11 mouse cellular contexts compared by ENCODE assay signal in genomic region chr4:133094255-133094654, GRCm38 (mm10). TPM values are rescaled to one million over a fixed set of nuclear protein-coding genes. Genes with fewer than 3 reads are reported as not detected.
DNase-seq lines count a peak whose midpoint lies in the region; ATAC-seq and TF ChIP-seq lines count a peak whose summit lies in the region.
"Had no signal": no experiment of that assay in that cellular context is flagged by ENCODE, and none has a peak within 500 bp of the region (broad histone marks: within the 10 kb centered on the region; RNA-seq: fewer than 3 reads in every experiment).

No protein-coding gene starts in this region.

- H3K4me1 ChIP-seq in heart, embryonic 14.5 days (ENCODE audit: control insufficient read depth in 2 of 2, insufficient read depth in 2 of 2, low read length in 2 of 2) = peaks cover 55 to 65% of the 10 kb centered on the region in 2 experiments
- peaks cover 62% of the 10 kb centered on the region for H3K4me1 ChIP-seq in thymus, adult 2 months (replicated peaks; ENCODE audit: control insufficient read depth, insufficient read depth, low read length)
- peaks cover 60% of the 10 kb centered on the region for H3K4me1 ChIP-seq in intestine, embryonic 15.5 days (replicated peaks)
- peaks cover 61% of the 10 kb centered on the region for H3K4me1 ChIP-seq in stomach, embryonic 16.5 days (ENCODE audit: control insufficient read depth, insufficient read depth, low read length)

- peak overlapping the region; percentile 79 to 91 for H3K27ac ChIP-seq in heart, embryonic 14.5 days (replicated peaks in 1 of 2; ENCODE audit: control insufficient read depth in 1 of 2, insufficient read depth in 1 of 2, low read depth in 2 of 2, low read length in 2 of 2)
- peak overlapping the region; percentile 89 for H3K27ac ChIP-seq in thymus, adult 2 months (ENCODE audit: control insufficient read depth, insufficient read depth, low read length)
- H3K27ac ChIP-seq in intestine, embryonic 15.5 days = peak overlapping the region; percentile 90
- H3K27ac ChIP-seq in stomach, embryonic 16.5 days (ENCODE audit: low read length) = peak overlapping the region; percentile 94; the same call in 1 of the 2 replicates
- H3K27ac ChIP-seq: liver, embryonic 14.5 days had no signal

- no peaks in the 10 kb centered on the region for H3K36me3 ChIP-seq in heart, embryonic 14.5 days (ENCODE audit: control insufficient read depth, insufficient read depth, low read length)
- no peaks in the 10 kb centered on the region for H3K36me3 ChIP-seq in thymus, adult 2 months (ENCODE audit: control insufficient read depth, insufficient read depth, low read length)
- H3K36me3 ChIP-seq in intestine, embryonic 15.5 days = no peaks in the 10 kb centered on the region
- no peaks in the 10 kb centered on the region for H3K36me3 ChIP-seq in stomach, embryonic 16.5 days (ENCODE audit: control insufficient read depth, insufficient read depth, low read length)

- peak overlapping the region; percentile 66; the same call in 1 of the 2 replicates for H3K9ac ChIP-seq in heart, embryonic 14.5 days (ENCODE audit: low read length)
- H3K9ac ChIP-seq in intestine, embryonic 15.5 days = no peak overlapping the region
- no peak overlapping the region for H3K9ac ChIP-seq in stomach, embryonic 16.5 days (ENCODE audit: low read length)
- H3K9ac ChIP-seq: liver, embryonic 14.5 days had no signal

- H3K4me3 ChIP-seq in heart, embryonic 14.5 days (ENCODE audit: control insufficient read depth in 1 of 2, insufficient read depth in 1 of 2, low read depth in 1 of 2, low read length in 2 of 2) = no peak overlapping the region
- H3K4me3 ChIP-seq in thymus, adult 2 months (ENCODE audit: control insufficient read depth, insufficient read depth, low read length) = no peak overlapping the region
- H3K4me3 ChIP-seq in intestine, embryonic 15.5 days (replicated peaks) = no peak overlapping the region
- H3K4me3 ChIP-seq in stomach, embryonic 16.5 days (replicated peaks; ENCODE audit: low read length) = no peak overlapping the region

- no peak overlapping the region for H3K4me2 ChIP-seq in heart, embryonic 14.5 days (ENCODE audit: low read length)
- no peak overlapping the region; the same call in 1 of the 2 replicates for H3K4me2 ChIP-seq in intestine, embryonic 15.5 days (replicated peaks)
- H3K4me2 ChIP-seq in stomach, embryonic 16.5 days (ENCODE audit: low read depth, low read length) = no peak overlapping the region

- TF ChIP-seq POLR2A in thymus, adult 2 months (IDR thresholded peaks at IDR 0.05; ENCODE audit: control insufficient read depth, extremely low read depth, insufficient read depth, low read length, poor library complexity) = no peak

- WGBS in heart, embryonic 14.5 days = 36% methylated on average over 1 of the region's 1 CpGs
- WGBS in thymus, adult 2 months = 43% methylated on average over 1 of the region's 1 CpGs
- WGBS in intestine, embryonic 15.5 days = 60% methylated on average over 1 of the region's 1 CpGs
- WGBS in stomach, embryonic 16.5 days = 50% methylated on average over 1 of the region's 1 CpGs

- DNase-seq in heart, adult 9 months (ENCODE audit: low spot score in 2 of 2) = no peak
- no peak for DNase-seq in thymus, adult 2 months
- no peak for DNase-seq in thymus, postnatal 14 days
- DNase-seq in spleen, postnatal 36 days (ENCODE audit: low spot score in 2 of 2) = no peak
- DNase-seq in urinary bladder, adult 2 months (ENCODE audit: low spot score) = no peak
- DNase-seq: adrenal gland, postnatal 25 days had no signal

- H3K9me3 ChIP-seq in heart, embryonic 14.5 days (ENCODE audit: control insufficient read depth, low read length) = no peaks in the 10 kb centered on the region
- H3K9me3 ChIP-seq in intestine, embryonic 15.5 days = no peaks in the 10 kb centered on the region
- H3K9me3 ChIP-seq in stomach, embryonic 16.5 days (replicated peaks; ENCODE audit: control insufficient read depth, low read length) = no peaks in the 10 kb centered on the region

- no peak for ATAC-seq in heart, embryonic 14.5 days (ENCODE audit: insufficient number of reproducible peaks, insufficient read depth, low FRiP score, low read depth)
- ATAC-seq in intestine, embryonic 15.5 days = no peak
- ATAC-seq in stomach, embryonic 16.5 days (ENCODE audit: insufficient read depth, low FRiP score) = no peak

- H3K27me3 ChIP-seq in heart, embryonic 14.5 days (ENCODE audit: control insufficient read depth, insufficient read depth, low read length) = no peaks in the 10 kb centered on the region
- no peaks in the 10 kb centered on the region for H3K27me3 ChIP-seq in thymus, adult 2 months (ENCODE audit: control insufficient read depth, insufficient read depth, low read length)
- no peaks in the 10 kb centered on the region for H3K27me3 ChIP-seq in intestine, embryonic 15.5 days (replicated peaks)
- H3K27me3 ChIP-seq in stomach, embryonic 16.5 days (ENCODE audit: control insufficient read depth, insufficient read depth, low read length) = no peaks in the 10 kb centered on the region
- H3K27me3 ChIP-seq: CH12.LX had no signal

- no peak for TF ChIP-seq CTCF in thymus, adult 2 months (IDR thresholded peaks at IDR 0.05; ENCODE audit: borderline replicate concordance, control insufficient read depth, extremely low read depth, insufficient read depth, low read length, poor library complexity)

RNA-seq across cellular contexts. Expression of gene Wasf2, which starts 36.0 kb away (rescaled TPM):
- polyA plus RNA-seq in heart, embryonic 14.5 days (2014; fragmentation: Nextera tagmentation; extraction: Ambion mirVana) = 50.7 and 68.6 TPM in 2 replicates
- polyA plus RNA-seq in thymus, adult 2 months (2012; rRNA removed) = 163 and 186 TPM in 2 replicates
- 92.5 and 115 TPM in 2 replicates for polyA plus RNA-seq in intestine, embryonic 15.5 days (2015; fragmentation: Nextera tagmentation; extraction: Ambion mirVana)
- polyA plus RNA-seq in stomach, embryonic 16.5 days (2015; fragmentation: Nextera tagmentation; extraction: Ambion mirVana) = 84.3 and 98.6 TPM in 2 replicates
- 44.4 and 59.3 TPM in 2 replicates for polyA plus RNA-seq in urinary bladder, adult 2 months (2012; rRNA removed)
